Mouse (Mus musculus): Measurements from ENCODE around the gene Porcn. TPM values are rescaled to one million over a fixed set of nuclear protein-coding genes. Genes with fewer than 3 reads are reported as not detected.

Porcn gene
- 1 to 10 TPM; 4.2 to 5.4 TPM for total RNA-seq (2021)
- long read RNA-seq, experiment 1, partial matches to known transcripts = 1 of 3 reads
- long read RNA-seq, experiment 1, other reads (novel, unspliced or antisense) = 2 of 3 reads
- long read RNA-seq, experiment 2, partial matches to known transcripts = 0 of 3 reads
- long read RNA-seq, experiment 2, other reads (novel, unspliced or antisense) = 2 of 3 reads

DNA sequence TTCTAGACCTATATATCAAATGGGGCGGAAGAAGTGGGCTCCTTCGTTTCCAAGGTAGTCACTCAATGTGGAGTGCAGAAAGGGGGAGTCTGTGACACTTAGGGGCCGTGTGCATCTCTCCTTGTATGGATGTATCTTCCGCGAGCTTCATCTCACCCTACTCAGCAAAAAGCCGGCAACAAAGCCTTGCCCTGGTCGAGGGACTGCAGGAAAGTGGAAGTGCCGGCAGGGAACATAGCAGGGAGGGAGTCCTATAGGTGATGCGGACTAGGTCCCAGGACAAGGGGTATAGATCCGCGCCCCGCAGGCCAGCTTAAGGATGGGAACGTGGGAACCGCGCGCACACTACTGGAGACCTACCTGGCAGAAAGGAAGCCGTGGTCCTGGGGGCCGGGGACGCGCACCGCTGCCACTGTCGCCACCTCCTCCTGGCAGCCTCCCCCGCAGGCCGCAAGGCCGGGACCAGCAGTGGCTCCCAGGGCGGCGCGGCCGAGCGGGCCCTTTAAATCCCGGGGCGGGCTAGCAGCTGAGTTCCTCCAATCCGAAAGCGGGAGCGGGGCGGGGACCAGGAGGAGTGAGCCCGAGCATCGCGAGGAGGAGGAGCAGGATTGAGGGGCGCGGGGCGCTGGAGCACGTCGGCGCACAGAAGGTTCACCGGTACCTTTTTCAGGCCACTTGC is at the start of gene Porcn:
Gene Porcn, minus strand, starts transcription at position 511 of the 679 bp plus-strand sequence.
- DNase-seq (ENCODE audit: low spot score in 2 of 2) = peak; percentile 64 to 77

DNA sequence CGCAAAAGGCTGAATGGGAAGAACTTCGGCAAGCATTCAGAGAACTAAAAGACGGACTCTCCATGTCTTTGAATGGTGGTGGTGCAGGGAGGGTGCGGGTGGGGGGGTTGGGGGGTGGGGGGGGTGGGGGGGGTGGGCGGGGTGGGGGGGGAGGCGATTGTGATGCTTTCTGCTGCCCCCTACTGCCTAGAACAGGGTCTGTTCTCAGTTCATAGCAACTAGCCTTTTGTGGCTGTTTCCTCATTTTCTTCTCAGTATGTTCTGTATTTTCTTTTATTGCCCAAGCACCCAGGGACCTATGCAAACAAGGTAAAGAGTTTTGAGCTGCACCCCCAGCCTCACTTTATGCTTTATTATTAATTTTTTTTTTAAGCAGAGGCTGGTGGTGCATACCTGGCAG is 49.5 kb upstream of the Porcn start:
- no peak for DNase-seq (ENCODE audit: low spot score in 2 of 2)

DNA sequence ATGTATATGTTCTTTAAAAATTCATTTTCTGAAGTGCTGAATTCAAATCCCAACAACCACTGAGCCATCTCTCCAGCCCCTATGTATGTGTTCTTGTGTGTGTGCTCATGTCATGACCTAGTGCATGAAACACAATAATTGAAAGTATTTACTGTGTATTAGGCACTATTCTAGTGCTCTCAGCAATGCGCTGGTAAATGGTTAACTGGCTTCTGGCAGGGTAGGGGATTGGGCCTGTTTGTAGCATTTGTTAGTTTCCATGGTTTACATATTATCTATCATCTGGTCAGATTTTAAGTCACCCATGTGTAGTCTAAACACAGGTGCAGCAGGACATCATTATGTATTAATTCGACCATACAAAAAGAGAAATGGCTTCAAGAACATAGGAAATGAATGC is 47.4 kb upstream of the Porcn start:
- no peak for DNase-seq (ENCODE audit: low spot score in 2 of 2)

DNA sequence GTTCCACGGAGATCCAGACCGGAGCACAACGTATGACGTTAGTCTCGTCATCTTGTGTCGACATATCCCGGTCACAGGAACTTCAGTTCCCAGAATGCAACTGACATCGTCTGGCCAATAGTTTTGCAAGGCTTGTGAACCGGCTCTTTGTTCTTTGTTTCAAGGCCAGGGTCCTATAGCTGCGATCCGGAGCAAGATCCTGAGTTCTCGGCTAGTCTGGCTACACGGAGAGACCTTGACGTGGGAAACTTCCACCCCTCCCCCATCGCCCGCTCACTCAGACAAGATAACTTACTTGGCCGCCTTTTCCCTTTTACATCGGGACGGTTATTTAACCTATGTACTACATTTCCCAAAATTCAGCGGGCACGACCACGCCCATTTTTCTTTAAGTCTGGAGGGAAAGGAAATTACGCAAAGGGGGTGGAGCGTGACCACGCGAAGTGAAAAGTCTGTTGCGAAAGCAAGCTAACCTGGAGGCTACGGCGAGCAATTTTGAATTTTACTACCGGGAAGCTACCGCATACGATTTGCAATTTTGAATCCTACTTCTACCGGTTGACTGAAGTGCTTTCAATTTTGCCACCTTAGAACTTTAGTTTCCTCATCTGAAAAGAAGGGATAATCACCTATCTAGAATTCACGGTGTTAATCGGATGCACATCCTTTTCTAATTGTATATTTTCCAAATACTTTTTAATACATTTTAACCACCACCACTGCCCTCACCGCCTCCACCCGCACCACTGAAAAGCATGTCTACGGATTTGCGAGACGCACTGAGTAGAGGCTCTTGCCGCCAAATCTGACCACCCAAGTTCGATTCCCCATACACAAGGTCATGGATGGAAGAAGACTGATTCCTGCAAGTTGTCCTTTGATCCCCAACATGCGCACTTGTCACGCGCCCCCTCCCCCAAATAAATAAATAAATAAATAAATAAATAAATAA is 46.3 kb upstream of the Porcn start, which contains the start of gene Ftsj1:
Gene Ftsj1, minus strand, starts transcription at position 73 of the 952 bp plus-strand sequence.
- peak; percentile 29 to 72 for DNase-seq (ENCODE audit: low spot score in 2 of 2)

DNA sequence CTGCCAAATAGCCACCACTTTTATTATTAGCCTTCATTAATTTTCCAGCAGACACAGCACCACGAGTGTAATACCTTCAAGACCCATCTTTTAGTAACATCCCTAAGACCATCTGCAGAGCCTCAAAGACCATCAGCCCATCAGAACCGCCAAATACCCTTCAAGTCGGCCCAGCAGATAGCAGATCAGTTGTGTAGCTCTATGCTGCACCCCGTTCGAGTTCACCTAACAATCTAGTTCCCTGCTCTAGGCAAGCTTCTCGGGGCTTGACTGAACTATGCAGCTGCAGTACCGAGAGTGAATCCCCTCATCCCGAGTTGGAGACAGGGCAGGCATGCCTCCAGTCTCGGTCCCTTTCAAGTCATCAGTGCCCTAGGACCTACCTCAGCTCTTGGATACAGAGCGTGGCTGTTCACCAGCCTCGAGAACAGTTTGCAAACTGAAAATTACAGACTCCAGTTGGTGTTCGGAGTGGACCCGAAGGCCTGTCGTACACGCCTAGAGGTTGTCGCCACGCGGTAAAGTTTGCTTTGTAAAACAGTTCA is 45.5 kb upstream of the Porcn start:
- DNase-seq (ENCODE audit: low spot score in 2 of 2) = no peak

DNA sequence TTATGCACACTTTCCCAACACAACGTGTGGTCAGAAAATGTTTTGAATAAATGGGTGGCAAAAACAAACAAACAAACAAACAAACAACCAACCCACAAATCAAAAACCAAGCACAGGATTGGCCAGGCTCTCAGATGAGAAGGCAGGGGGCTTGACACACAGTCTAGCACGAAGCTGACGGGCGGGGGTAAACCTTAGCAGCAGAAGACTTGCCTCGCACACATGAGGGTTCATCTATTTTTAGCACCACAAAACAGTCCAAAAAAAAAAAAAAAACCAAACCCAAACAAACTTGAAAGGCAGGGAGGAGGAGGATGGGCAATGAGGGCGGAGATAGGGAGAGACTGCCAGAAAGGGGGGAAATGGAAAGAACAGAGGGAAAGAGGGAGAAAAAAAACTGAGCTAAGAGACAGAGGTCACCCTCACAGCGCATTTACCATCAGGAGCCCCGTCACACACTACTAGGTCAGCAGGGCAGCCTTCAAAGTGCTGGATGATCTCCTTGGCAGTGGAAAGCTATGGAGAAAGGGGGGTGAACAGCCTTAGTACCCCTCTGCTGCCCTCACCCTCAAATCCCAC is 42.3 kb upstream of the Porcn start:
- DNase-seq (ENCODE audit: low spot score in 2 of 2) = no peak

- no peak for DNase-seq (ENCODE audit: low spot score in 2 of 2)
Observed at GRCm38 (mm10) chrX:8247680-8248079, 41.4 kb upstream of the Porcn start.

DNA sequence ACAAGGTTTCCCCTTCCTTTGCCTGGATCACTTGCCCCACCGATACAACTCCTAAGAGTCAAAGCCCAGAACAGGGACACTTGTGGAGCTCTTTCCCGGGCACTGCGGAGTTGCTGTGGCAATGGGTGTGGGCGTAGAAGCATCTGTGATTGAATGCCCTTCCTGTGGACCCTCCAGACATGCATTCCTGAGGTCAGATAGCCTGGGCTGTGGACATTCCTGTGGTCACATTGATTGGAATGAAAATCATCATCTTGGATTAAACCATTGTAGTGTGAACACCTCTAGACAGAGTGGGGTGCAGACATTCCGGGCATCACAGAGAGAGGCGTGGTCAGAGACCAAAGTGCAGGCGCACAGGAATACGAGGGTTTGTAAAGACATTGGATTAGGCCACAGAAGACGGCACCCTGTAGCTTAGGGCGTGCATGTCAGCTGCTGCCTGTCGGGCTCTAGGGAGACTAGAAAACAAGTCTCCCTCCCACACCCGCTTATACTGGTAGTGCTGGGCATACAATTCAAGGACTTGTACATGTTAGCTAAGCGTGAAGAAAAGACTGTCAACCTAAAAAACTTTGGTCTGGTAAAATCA is 32.6 kb upstream of the Porcn start:
- no peak for DNase-seq (ENCODE audit: low spot score in 2 of 2)

- DNase-seq (ENCODE audit: low spot score in 2 of 2) = no peak
Observed at GRCm38 (mm10) chrX:8236704-8237103, 30.4 kb upstream of the Porcn start.

- no peak for DNase-seq (ENCODE audit: low spot score in 2 of 2)
Observed at GRCm38 (mm10) chrX:8233602-8234001, 27.3 kb upstream of the Porcn start.

DNA sequence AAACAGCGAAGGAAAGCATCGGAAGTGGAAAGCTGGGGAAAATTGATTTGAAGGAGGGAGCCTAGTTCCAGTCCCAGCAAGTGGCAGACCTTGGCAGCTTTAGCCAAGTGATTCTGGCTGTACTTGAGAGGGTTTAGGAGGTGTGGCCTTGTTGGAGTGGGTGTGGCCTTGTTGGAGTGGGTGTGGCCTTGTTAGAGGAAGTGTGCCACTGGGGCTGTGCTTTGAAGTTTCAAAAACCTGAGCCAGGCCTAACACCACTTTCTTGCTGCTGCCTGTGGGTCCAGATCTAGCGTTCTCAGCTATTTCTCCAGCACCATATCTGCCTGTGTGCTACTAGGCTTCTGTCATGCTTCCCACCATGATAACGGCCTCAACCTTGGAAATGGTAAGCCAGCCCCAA is 23.9 kb upstream of the Porcn start:
- DNase-seq (ENCODE audit: low spot score in 2 of 2) = no peak

- no peak for DNase-seq (ENCODE audit: low spot score in 2 of 2)
Observed at GRCm38 (mm10) chrX:8223473-8223872, 17.1 kb upstream of the Porcn start.

DNA sequence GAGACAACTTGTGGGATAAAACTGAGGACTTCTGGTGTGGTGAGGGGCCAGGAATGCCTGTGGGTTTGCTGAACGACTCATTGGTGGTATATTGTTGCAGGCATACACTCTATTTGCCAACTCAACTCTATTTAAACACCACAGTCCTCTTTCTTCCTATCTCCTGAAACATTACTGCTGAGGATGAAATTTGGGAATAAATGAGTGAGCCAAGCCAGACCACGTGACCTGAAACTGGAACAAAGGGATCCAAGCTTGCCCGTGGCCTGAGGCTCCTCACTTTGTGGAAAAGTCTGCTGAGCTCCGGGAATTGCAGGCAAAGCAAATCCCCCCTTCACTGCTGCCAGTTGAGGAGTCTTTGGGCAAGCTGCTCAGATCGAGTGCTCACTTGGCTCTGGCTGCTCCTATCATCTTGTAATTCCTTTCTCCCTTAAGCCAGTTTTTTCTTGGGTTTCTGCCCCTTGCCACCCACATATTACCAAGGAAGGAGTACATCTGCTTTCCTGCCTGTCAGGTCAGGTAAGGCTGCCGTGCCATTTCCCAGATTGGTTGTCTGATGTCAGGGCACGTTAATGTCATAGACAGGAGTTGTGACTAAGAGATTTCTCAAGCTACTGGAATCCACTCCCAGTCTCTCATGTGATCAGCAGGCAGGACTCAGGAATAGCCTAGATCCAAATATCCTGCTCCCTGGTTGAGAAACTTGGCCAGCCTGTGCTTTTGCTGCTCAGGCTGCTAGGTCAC is 16.5 kb upstream of the Porcn start:
- peak in 1 of 2 experiments; percentile 9 for DNase-seq (ENCODE audit: low spot score in 2 of 2)

GRCm38 (mm10) chrX:8222296-8222677 is 16.0 kb upstream of the Porcn start:
- no peak for DNase-seq (ENCODE audit: low spot score in 2 of 2)

DNA sequence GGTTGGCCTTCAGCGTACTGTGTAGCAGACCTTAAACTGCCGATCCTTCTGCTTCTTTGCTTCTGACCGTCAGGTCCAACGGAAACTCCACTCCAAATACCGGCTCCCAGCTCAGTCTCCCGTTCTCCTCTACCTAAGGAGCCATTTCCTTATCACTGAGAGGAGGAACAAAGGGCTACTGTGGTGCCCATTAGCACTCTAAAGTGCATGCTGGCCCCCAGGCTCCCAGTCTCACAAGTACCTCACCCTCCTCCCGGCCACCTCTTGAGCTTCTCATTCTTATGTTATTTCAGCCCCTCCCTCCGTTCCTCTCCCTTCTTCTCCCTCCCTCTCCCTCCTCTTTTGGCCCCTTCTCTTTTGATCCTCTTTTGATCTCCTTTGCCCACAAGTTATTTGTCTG is 13.3 kb upstream of the Porcn start:
- no peak for DNase-seq (ENCODE audit: low spot score in 2 of 2)

DNA sequence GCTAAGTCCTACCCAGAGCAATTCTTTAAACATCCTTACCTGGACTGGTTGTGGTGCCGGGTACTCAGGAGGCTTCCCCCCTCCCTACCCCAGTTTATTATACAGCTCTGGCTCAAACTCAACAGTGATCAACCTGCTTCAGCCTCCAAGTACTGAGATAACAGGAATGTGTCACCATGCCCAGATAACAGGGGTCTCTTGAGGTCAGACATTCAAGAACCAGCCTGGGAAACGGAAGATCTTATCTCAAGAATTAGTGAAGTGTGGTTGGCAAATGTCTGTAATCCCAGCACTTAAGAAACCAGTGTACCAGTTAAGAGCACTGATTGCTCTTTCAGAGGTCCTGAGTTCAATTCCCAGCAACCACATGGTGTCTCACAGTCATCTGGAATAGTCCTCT is 11.8 kb upstream of the Porcn start:
- DNase-seq (ENCODE audit: low spot score in 2 of 2) = no peak

- no peak for DNase-seq (ENCODE audit: low spot score in 2 of 2)
Observed at GRCm38 (mm10) chrX:8217383-8217782, 11.1 kb upstream of the Porcn start.

DNA sequence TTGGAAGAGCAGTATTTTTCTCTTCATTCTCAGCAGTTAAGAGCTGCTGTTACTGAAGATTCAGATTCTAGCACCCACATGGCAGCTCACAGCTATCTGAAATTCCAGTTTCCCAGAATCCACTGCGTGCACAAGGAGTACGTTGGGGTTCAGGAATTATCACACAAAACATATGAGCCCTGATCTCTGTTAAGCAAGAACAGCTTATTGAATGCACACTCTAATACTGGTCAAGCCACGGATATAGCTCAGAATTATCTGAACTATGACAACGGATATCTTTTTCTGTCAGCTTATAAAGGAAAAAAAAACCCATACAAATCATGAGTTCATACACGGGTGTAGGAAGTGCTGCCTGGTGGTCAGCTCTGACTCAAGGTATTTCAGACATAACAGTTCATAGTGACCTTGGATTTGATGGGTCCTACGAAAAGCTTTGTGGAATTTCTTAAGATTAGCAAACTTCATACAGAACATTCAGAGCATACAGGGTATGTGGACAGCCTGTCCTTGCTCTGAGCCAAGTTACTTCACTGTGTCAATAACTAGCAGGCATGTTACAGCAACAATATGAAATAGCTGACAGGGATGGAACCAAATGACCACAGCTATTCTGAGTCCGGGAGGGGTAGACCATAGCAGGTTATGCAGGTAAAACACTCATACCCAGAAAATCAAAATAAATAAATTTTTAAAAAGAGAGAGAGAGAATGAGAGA is 5.3 kb upstream of the Porcn start:
- DNase-seq (ENCODE audit: low spot score in 2 of 2) = no peak

DNA sequence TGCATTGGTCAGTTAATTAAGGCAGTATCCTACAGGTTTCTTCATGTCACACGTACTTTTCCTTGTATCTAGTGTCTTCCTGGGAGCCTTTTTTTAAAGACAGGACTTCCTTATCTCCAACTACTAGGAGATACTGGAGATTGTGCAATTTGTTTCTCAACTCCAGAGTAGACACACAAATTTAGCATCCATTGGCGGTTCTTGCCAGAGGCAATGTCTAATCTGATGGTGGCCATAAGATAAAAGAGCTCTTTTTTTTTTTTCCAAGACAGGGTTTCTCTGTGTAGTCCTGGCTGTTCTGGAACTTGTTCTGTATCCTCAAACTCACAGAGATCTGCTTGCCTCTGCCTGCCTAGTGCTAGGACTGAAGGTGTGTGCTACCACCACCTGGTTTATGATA is 3.4 kb upstream of the Porcn start:
- no peak for DNase-seq (ENCODE audit: low spot score in 2 of 2)

DNA sequence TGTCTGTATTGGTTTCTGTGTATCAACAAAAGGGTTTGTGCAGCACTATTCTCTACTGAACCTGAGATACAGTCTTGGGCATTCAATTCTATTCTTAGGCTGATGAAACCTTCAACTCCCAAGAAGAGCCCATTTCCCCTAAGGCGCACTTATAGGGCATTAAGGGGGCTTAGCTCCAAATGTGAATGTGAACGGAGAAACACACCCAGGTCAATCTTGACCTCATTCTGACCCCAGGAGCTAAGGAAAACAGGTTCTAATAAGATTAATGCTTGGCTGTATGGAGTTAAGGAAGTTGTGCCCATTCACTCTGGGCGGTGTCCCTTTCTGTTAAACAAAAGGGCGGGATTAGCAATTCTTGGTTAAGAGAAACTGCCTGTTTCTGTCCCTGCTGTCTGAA is 899 bp upstream of the Porcn start:
- no peak for DNase-seq (ENCODE audit: low spot score in 2 of 2)
